Mouse (Mus musculus): Measurements from ENCODE around the gene Bex3.
A peak's percentile ranks its signal among the peaks of the same experiment; 100 is the strongest.
"Not testable (repeated sequence)": the region's sequence is repeated elsewhere in the genome, so short reads cannot be mapped to it uniquely, and the experiment has no call there.

Gene Bex3

GRCm38 (mm10) chrX:136269743-136270392, at the start of gene Bex3:
Bex3 (plus strand) TSS chrX:136270253.
- not testable (repeated sequence) for DNase-seq (ENCODE audit: low spot score)

- DNase-seq (ENCODE audit: low spot score) = no peak
Observed at GRCm38 (mm10) chrX:136223714-136224113, 46.3 kb upstream of the Bex3 start.

- DNase-seq (ENCODE audit: low spot score) = no peak
Observed at GRCm38 (mm10) chrX:136227768-136228167, 42.3 kb upstream of the Bex3 start.

GRCm38 (mm10) chrX:136238118-136238517, 31.9 kb upstream of the Bex3 start:
- no peak for DNase-seq (ENCODE audit: low spot score)

GRCm38 (mm10) chrX:136243181-136243580, 26.9 kb upstream of the Bex3 start:
- no peak for DNase-seq (ENCODE audit: low spot score)

GRCm38 (mm10) chrX:136244574-136245229, 25.4 kb upstream of the Bex3 start, which contains the start of gene Tceal9:
Tceal9 (plus strand) TSS chrX:136245079.
- peak; percentile 10 for DNase-seq (ENCODE audit: low spot score)

- DNase-seq (ENCODE audit: low spot score) = no peak
Observed at GRCm38 (mm10) chrX:136245521-136246071, 24.5 kb upstream of the Bex3 start.

- DNase-seq (ENCODE audit: low spot score) = no peak
Observed at GRCm38 (mm10) chrX:136248811-136249210, 21.2 kb upstream of the Bex3 start.

GRCm38 (mm10) chrX:136249671-136250070, 20.4 kb upstream of the Bex3 start:
- no peak for DNase-seq (ENCODE audit: low spot score)

- DNase-seq (ENCODE audit: low spot score) = no peak
Observed at GRCm38 (mm10) chrX:136252023-136252729, 17.9 kb upstream of the Bex3 start.

- no peak for DNase-seq (ENCODE audit: low spot score)
Observed at GRCm38 (mm10) chrX:136267720-136268119, 2.3 kb upstream of the Bex3 start.

- DNase-seq (ENCODE audit: low spot score) = no peak
Observed at GRCm38 (mm10) chrX:136268173-136268572, 1.9 kb upstream of the Bex3 start.

GRCm38 (mm10) chrX:136270393-136271111, 499 bp downstream of the Bex3 start:
- not testable (repeated sequence) for DNase-seq (ENCODE audit: low spot score)

GRCm38 (mm10) chrX:136274542-136274941, 4.5 kb downstream of the Bex3 start:
- DNase-seq (ENCODE audit: low spot score) = no peak

- DNase-seq (ENCODE audit: low spot score) = no peak
Observed at GRCm38 (mm10) chrX:136275386-136275785, 5.3 kb downstream of the Bex3 start.

- no peak for DNase-seq (ENCODE audit: low spot score)
Observed at GRCm38 (mm10) chrX:136277577-136277976, 7.5 kb downstream of the Bex3 start.

GRCm38 (mm10) chrX:136278401-136278800, 8.3 kb downstream of the Bex3 start:
- DNase-seq (ENCODE audit: low spot score) = no peak

GRCm38 (mm10) chrX:136279410-136279809, 9.4 kb downstream of the Bex3 start:
- no peak for DNase-seq (ENCODE audit: low spot score)

GRCm38 (mm10) chrX:136290817-136291281, 20.8 kb downstream of the Bex3 start:
- no peak for DNase-seq (ENCODE audit: low spot score)

- no peak for DNase-seq (ENCODE audit: low spot score)
Observed at GRCm38 (mm10) chrX:136304295-136304694, 34.2 kb downstream of the Bex3 start.

- no peak for DNase-seq (ENCODE audit: low spot score)
Observed at GRCm38 (mm10) chrX:136306196-136306595, 36.1 kb downstream of the Bex3 start.

GRCm38 (mm10) chrX:136313303-136313702, 43.2 kb downstream of the Bex3 start:
- DNase-seq (ENCODE audit: low spot score) = no peak
